Mouse (Mus musculus) erythroid progenitor cell, adult 5-6 weeks (primary cell): ENCODE results near the gene Rergl. TPM values are rescaled to one million over a fixed set of nuclear protein-coding genes. Genes with fewer than 3 reads are reported as not detected.

Source experiments
- ATAC-seq: replicated peaks from 2 replicates; pipeline ENCODE4 v1.8.0; 2016; ENCODE audit warnings: moderate number of reproducible peaks, mild to moderate bottlenecking, moderate TSS enrichment, inconsistent platforms; ENCODE audit not compliant: poor library complexity, low FRiP score, severe bottlenecking
- total RNA-seq, 2 experiments: library from RNA; stranded (forward) in 1 of 2; stranded (reverse) in 1 of 2; fragments of 150-400 nt in 1 of 2; fragments of 186-747, 209-891 nt in 1 of 2; gene quantifications; 2 replicates each; pipeline versions ENCODE4 v1.2.3 to v1.2.4; 2015 to 2017; ENCODE audit warnings: low replicate concordance in 2 of 2

Rergl gene
- not detected in 2 replicates for total RNA-seq (2015; ENCODE audit: low replicate concordance)
- not detected in 2 replicates for total RNA-seq (2017; ENCODE audit: low replicate concordance)

DNA sequence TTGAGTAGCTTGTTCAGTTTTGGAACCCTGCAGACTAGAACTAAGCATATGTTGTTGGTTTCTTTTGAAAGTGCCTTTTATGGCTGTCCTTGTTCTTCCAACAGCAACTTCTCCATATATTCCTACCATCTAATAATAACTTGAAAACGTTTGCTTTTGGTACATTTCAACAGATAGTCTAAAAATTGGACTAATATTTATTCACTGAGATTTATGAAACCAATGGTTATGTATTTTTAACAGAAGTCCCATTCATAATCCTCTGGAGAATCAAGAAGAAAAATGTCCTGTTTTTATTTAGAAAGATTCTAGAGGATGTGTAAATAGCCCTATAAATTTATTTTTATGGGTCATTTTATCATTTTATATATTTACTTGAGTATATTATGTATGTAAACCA, at the start of gene Rergl:
Gene Rergl, minus strand, starts transcription at position 101 of the 400 bp plus-strand sequence.
- no peak for ATAC-seq

DNA sequence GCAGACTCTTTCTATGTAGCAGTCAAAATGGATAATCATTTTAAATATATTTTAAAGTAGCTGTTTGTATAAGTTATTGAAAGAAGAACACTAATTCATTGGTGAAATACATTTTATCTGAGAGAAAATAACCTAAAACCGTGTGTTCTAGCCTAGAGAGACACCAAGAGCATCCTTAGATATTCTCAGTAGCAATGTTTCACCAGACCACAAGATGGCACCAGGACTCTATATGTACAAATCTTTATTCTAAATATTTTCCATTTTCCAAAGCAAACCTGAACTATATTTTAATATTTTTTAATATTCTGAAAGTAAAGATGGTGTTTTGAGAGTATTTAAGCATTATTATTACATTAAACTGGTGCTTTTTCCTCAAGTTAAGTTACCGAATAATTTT, 36.7 kb upstream of the Rergl start:
- no peak for ATAC-seq

DNA sequence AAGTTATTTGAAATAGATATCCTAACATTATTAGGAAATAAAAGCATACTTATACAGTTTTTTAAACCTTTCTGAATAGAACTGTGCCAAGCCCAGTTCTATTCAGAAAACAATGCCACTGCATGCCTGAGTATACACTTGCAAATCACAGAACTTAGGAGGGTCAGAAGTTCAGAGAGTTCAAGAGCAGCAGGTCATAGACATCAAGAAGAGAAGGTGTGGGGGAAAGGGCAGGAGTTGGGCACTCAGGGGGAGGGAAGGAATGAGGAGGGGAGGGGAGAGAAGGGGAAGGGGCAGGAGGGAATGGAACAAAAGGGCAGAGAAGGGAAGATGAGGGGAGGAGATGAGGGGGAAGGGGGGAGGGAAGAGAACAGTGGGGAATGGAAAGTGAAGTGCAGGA, 23.6 kb upstream of the Rergl start:
- no peak for ATAC-seq

DNA sequence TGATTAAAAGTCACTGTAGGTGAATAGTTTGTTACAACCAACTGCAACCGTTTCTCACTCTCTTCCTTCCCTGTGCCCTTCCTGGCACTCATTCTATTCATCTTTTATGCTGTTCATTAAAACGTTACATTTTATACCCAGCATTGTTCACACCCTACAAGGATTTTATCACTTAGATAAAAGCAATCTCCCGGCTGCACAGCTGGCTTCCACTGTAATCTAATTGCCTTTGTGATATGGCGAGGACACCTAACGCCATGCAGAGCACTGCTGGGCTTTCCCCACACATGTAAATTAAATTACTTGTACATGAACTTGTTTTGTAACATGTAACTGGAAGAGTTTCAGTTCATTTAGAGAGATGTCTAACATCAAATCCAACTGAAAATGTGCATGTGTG, 22.5 kb upstream of the Rergl start:
- no peak for ATAC-seq

DNA sequence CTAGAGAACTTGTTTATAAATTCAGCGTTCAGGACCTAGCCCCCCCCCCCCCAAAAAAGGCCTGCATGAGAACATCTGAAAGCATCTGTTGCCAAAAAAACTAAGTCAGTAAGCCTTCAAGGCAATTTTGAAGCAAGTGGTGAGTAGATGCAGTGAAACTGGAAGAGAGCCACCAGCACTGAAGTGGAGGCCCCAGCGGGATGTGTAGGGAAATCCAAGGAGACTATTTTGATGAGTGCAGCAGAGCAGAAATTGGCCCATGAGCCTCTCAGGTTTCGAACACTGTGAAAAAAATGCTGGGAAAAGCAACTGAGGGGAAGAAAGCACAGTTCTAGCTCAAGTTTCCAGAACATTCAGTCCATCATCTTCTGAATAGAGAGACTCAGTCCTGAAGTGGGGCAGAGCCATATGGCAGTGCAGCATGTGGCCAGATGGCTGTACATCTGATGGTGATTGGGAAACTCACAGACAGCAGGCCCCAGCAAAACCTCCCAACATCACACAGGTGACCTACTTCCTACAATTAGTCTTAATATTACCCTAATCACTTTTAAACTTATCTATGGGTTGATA, 13.2 kb upstream of the Rergl start:
- no peak for ATAC-seq

DNA sequence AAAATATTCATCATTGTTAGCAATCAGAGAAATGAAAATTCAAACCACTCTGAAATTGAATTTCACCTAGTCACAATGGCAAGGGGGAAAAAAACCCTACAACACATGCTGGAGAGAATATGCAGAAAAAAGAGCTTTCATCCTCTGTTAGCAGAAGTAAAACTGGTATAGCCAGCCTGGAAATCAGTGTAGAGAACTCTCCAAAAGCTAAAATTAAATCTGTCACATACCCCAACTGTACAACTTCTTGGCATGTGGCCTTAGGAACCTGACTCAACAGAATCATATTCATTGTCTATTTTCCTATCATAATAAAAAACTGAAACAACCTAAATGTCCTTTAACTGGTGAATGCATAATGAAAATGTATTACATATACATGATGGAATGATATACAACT, 22.0 kb downstream of the Rergl start:
- no peak for ATAC-seq

DNA sequence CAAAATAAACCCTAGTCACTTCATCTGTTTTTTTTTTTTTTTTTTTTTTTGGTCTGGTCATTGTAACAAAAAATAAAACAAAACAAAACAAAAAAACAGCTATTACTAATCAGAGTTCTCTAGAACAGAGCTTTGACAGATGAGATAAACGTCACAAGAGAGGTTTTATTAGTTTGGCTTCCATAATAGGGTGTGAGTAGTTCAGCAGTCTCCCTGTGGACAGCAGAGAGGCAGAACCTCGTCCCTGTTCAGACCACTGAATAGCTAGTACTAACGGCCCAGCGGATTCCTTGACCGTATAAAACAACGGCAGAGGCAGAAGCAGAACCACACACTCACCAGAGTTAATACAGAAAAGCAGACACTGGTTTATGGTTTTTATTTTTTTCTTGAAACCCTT, 36.8 kb downstream of the Rergl start:
- no peak for ATAC-seq

DNA sequence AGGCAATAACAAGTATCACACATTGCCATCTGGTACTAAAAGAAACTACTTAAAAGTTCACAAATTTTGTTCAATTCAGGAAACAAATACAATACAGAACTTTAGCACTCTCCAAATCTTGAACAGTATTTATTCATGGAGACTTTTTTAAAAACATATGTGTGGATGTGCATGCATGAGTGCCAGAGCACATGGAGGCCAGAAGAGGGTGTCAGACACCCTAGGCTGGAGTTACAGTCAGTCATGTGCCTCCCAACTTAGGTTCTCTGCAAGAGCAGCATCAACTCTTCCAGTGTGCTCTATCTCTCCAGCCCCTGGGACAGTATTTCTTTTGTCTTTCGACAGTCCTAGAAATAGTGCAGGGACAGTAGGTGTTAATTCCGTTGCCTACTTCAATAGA, 37.5 kb downstream of the Rergl start:
- ATAC-seq = no peak

DNA sequence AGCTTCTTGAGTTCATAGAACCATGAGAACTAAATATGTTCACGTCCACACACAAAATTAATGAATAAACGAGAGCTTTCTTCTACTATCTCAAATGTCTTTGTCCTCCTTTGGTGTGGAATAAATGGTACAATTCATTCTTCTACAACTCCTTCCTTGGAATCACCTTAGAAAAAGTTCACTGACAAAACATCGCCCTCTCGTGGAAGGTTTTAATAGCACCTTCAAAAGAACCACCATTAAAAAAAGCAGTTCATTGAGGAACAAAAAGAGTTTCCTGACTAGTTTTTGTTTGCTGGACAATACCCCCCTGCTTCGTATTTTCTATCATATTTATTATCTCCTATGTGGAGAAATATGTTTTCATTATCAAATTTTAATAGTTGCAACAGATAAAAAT, 40.7 kb downstream of the Rergl start:
- no peak for ATAC-seq

DNA sequence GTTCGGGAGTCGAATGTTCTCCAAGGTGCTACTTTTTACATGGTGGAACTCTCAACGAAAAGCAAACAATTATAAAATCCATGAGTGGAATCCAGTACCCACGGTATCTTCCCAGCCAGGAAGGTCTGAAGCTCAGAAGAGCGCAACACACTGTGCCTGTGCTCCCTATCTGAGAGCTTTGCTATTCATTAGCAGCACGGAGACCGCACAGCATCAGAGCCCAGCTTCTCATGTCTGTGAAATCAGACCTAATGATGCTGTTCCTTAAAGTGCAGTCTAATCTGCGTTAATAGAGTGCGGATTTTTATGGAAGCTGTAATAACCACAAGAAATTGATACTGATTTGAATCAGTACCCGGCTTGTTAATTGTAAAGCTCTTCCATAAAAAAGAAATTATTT, 41.3 kb downstream of the Rergl start:
- ATAC-seq = no peak

DNA sequence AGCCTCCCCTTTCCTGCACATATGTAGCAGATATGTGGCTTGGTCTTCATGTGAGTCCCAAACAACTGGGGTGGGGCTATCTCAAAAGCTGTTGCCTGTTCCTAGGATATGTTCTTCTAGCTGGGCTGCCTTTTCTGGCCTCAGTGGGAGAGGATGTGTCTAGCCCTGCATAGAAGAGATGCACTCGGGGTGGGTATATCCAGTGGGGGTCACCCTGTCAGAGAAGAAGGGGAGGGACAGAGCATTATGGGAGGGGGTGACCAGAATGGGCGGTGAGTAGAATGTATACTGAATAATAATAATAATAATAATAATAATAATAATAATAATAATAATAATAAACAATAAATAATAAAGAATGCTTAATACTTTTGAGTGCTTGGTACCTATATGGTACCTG, 57.8 kb downstream of the Rergl start:
- no peak for ATAC-seq

Other genes starting within 250 kb of the Rergl start
- not detected in 2 replicates for gene Pik3c2g, start 85.2 kb upstream of the Rergl start, total RNA-seq (2015; ENCODE audit: low replicate concordance)
- gene Pik3c2g, start 85.2 kb upstream of the Rergl start, total RNA-seq (2017; ENCODE audit: low replicate concordance) = not detected in 2 replicates